Mouse (Mus musculus): Measurements from ENCODE around the gene Prlh. TPM values are rescaled to one million over a fixed set of nuclear protein-coding genes. Genes with fewer than 3 reads are reported as not detected.

The Prlh gene
- polyA plus RNA-seq, 1 experiment, result not detected

DNA sequence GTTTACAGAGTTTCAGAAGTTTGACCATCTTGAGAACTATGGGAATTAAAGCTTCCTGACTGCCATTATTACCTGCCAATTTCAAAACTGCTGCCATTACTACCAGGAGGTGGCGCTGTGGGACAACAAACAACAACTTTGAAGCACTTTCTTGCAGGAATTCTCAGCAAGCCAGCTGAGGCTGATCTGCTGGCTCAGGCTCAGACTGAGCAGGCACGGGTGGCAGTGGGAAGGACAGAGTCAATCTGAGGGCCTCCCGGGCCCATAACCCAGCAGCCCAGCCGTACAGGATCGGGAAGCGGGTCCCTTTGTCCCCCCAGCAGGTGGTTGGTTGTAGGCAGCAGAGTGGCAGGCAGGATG, 24.4 kb upstream of the Prlh start:
- H3K27me3 ChIP-seq (ENCODE audit: control insufficient read depth, insufficient read depth, insufficient read length), result peaks cover 5% of the 10 kb centered on the region
- TF ChIP-seq POLR2A (IDR thresholded peaks at IDR 0.05; ENCODE audit: insufficient read length, low read depth) (no peak), MYOG (IDR thresholded peaks at IDR 0.05; ENCODE audit: control insufficient read depth in 1 of 3, insufficient read depth in 1 of 3, insufficient read length in 2 of 3, low read depth in 2 of 3) (no peak), SRF (IDR thresholded peaks at IDR 0.05; ENCODE audit: control insufficient read depth, insufficient read length, low read depth) (no peak), POLR2AphosphoS2 (IDR thresholded peaks at IDR 0.05; ENCODE audit: insufficient read length, low read depth) (no peak), USF1 (IDR thresholded peaks at IDR 0.05; ENCODE audit: low read depth) (no peak), TCF3 (IDR thresholded peaks at IDR 0.05; ENCODE audit: insufficient read length, low read depth) (no peak), E2F4 (IDR thresholded peaks at IDR 0.05; ENCODE audit: insufficient read depth) (no peak), REST (IDR thresholded peaks at IDR 0.05; ENCODE audit: insufficient read depth, insufficient read length) (no peak), MYOD1 (IDR thresholded peaks at IDR 0.05; ENCODE audit: control insufficient read depth in 1 of 3, insufficient read length in 2 of 3, low read depth in 2 of 3) (no peak), MAX (IDR thresholded peaks at IDR 0.05; ENCODE audit: low read depth) (no peak), TCF12 (IDR thresholded peaks at IDR 0.05; ENCODE audit: insufficient read depth, poor library complexity, severe bottlenecking) (no peak), CEBPB (IDR thresholded peaks at IDR 0.05; ENCODE audit: insufficient read depth, poor library complexity, severe bottlenecking) (no peak)

DNA sequence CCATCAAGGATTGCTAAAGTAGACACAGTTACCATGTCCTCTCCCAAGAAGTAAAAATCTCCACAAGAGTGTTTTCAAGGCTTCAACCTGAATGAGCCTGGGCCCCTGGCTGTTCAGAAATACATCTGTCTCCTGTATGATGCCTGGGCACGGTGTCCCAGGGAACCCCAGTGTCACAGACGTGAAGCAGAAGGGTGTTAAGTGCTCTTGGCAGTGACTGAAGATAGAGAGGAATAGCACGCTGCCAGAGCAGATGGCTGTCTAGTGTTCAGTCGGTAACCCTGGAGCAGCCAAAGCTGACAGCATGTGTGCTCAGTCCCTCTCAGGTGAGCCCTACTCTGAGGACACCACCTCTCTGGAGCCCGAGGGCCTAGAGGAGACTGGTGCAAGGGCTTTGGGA, 19.9 kb upstream of the Prlh start:
- Histone ChIP-seq H3ac (ENCODE audit: control insufficient read depth, insufficient read length) (no peak overlapping the region), H3K4me3 (no peak overlapping the region), H3K36me3 (ENCODE audit: control insufficient read depth, insufficient read depth) (no peaks in the 10 kb centered on the region), H3K27me3 (ENCODE audit: control insufficient read depth, insufficient read depth, insufficient read length) (peaks cover 5% of the 10 kb centered on the region), H3K79me2 (ENCODE audit: control insufficient read depth, insufficient read depth) (no peaks in the 10 kb centered on the region), H3K4me2 (ENCODE audit: low read depth) (no peak overlapping the region)
- no peak for TF ChIP-seq SRF (IDR thresholded peaks at IDR 0.05; ENCODE audit: control insufficient read depth, insufficient read length, low read depth)

More for the DNA sequence above, 24.4 kb upstream of the Prlh start:
- no peak overlapping the region for H3K4me3 ChIP-seq
- peak overlapping the region; percentile 60 for H3K4me2 ChIP-seq (ENCODE audit: low read depth)
- no peaks in the 10 kb centered on the region for H3K36me3 ChIP-seq (ENCODE audit: control insufficient read depth, insufficient read depth)
- H3K79me2 ChIP-seq (ENCODE audit: control insufficient read depth, insufficient read depth), result no peaks in the 10 kb centered on the region
- no peak overlapping the region for H3ac ChIP-seq (ENCODE audit: control insufficient read depth, insufficient read length)

DNA sequence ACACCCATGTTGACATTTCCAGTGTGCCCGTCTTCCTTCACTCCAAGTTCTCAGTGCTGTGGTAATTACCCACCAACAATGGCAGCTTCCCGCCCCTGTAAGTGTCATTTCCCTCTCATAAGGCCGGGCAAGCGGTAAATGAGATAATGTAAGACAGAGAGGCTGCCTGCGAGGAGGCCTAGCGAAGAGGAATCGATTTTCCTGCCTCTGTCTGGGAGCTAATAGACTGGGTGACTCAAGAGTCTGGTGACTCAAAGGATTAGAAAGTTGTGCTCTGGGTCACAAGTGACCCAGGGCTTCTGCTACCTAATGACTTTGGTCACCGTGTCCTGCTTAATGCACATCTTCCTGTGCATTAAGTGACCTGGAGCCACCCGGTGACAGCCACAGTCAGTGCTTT, 15.9 kb upstream of the Prlh start:
- Histone ChIP-seq H3K36me3 (ENCODE audit: control insufficient read depth, insufficient read depth) (no peaks in the 10 kb centered on the region), H3K27me3 (ENCODE audit: control insufficient read depth, insufficient read depth, insufficient read length) (peaks cover 5% of the 10 kb centered on the region), H3ac (ENCODE audit: control insufficient read depth, insufficient read length) (no peak overlapping the region), H3K4me3 (no peak overlapping the region), H3K4me2 (ENCODE audit: low read depth) (no peak overlapping the region), H3K79me2 (ENCODE audit: control insufficient read depth, insufficient read depth) (no peaks in the 10 kb centered on the region)
- TF ChIP-seq MAX (IDR thresholded peaks at IDR 0.05; ENCODE audit: low read depth) (no peak), MYOD1 (IDR thresholded peaks at IDR 0.05; ENCODE audit: control insufficient read depth in 1 of 3, insufficient read length in 2 of 3, low read depth in 2 of 3) (no peak), USF1 (IDR thresholded peaks at IDR 0.05; ENCODE audit: low read depth) (no peak), POLR2A (IDR thresholded peaks at IDR 0.05; ENCODE audit: insufficient read length, low read depth) (no peak), REST (IDR thresholded peaks at IDR 0.05; ENCODE audit: insufficient read depth, insufficient read length) (no peak), MYOG (IDR thresholded peaks at IDR 0.05; ENCODE audit: control insufficient read depth in 1 of 3, insufficient read depth in 1 of 3, insufficient read length in 2 of 3, low read depth in 2 of 3) (no peak), POLR2AphosphoS2 (IDR thresholded peaks at IDR 0.05; ENCODE audit: insufficient read length, low read depth) (no peak), CEBPB (IDR thresholded peaks at IDR 0.05; ENCODE audit: insufficient read depth, poor library complexity, severe bottlenecking) (no peak), TCF3 (IDR thresholded peaks at IDR 0.05; ENCODE audit: insufficient read length, low read depth) (no peak)

DNA sequence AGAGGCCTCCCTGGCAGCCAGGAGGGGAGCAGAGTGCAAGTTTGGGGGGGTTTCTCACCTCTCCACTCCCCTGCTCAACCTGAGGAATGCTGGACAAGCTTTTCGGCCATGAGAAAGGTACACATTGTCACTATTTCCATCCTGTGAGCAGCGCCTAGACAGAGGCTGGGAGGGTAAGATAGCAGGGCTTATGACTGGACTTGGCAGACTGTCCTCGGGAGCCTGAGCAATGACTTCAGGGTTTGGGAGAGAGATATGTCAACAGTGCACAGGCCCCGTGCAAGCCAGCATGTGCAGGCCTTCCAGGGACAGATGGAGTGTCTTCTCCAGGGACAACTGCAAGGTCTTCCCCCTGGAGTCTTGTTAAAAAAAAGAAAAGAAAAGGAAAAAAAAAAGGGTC, 12.9 kb upstream of the Prlh start:
- Histone ChIP-seq H3ac (ENCODE audit: control insufficient read depth, insufficient read length) (no peak overlapping the region), H3K79me2 (ENCODE audit: control insufficient read depth, insufficient read depth) (no peaks in the 10 kb centered on the region), H3K27me3 (ENCODE audit: control insufficient read depth, insufficient read depth, insufficient read length) (no peaks in the 10 kb centered on the region), H3K36me3 (ENCODE audit: control insufficient read depth, insufficient read depth) (no peaks in the 10 kb centered on the region), H3K4me3 (no peak overlapping the region), H3K4me2 (ENCODE audit: low read depth) (no peak overlapping the region)
- TF ChIP-seq MYOG (IDR thresholded peaks at IDR 0.05; ENCODE audit: control insufficient read depth in 1 of 3, insufficient read depth in 1 of 3, insufficient read length in 2 of 3, low read depth in 2 of 3) (no peak), MAX (IDR thresholded peaks at IDR 0.05; ENCODE audit: low read depth) (no peak), USF1 (IDR thresholded peaks at IDR 0.05; ENCODE audit: low read depth) (no peak), MYOD1 (IDR thresholded peaks at IDR 0.05; ENCODE audit: control insufficient read depth in 1 of 3, insufficient read length in 2 of 3, low read depth in 2 of 3) (no peak), TCF12 (IDR thresholded peaks at IDR 0.05; ENCODE audit: insufficient read depth, poor library complexity, severe bottlenecking) (no peak)

DNA sequence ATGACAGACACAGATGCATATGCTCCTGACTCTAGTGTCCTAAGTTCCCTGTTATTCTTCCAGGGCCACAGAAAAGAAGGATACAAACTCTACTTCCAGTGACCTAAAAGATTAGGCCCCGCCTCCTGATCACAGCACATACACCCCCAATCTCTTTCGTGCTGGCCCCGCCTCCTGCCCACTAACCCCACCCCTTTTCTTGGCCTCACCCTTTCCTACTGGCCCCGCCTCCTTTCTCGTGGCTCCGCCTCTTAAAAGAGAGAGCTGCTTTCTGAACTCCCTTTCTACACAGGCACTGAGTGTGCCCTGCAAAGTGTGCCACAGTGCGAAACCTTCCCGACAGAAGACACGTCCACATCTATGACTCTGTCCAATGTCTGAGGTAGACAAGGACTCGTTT, 7.7 kb upstream of the Prlh start:
- H3K4me3 ChIP-seq, result no peak overlapping the region
- H3ac ChIP-seq (ENCODE audit: control insufficient read depth, insufficient read length), result no peak overlapping the region
- H3K79me2 ChIP-seq (ENCODE audit: control insufficient read depth, insufficient read depth), result no peaks in the 10 kb centered on the region
- no peaks in the 10 kb centered on the region for H3K36me3 ChIP-seq (ENCODE audit: control insufficient read depth, insufficient read depth)
- H3K27me3 ChIP-seq (ENCODE audit: control insufficient read depth, insufficient read depth, insufficient read length), result no peaks in the 10 kb centered on the region
- TF ChIP-seq POLR2AphosphoS2 (IDR thresholded peaks at IDR 0.05; ENCODE audit: insufficient read length, low read depth) (no peak), E2F4 (IDR thresholded peaks at IDR 0.05; ENCODE audit: insufficient read depth) (no peak), CEBPB (IDR thresholded peaks at IDR 0.05; ENCODE audit: insufficient read depth, poor library complexity, severe bottlenecking) (no peak)
- no peak overlapping the region for H3K4me2 ChIP-seq (ENCODE audit: low read depth)

DNA sequence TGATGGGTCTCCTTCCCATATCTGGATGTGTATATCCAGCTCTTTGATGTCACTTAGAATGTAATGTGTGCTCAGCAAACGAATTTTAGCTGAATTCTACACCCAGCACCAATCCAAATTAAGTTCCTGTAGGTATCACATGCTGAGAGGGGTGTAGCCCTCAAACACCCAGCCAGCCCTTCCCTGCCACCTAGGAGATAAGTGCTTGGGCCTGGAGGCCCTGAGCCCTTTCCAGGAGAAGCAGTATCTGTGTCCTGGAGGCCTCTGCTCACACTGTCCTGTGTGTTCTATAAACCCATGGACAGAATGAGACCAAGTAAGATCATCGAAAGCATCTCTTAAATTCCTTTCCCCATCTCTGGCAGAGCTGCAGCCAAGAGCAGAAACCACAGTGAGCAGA, 5.7 kb upstream of the Prlh start:
- Histone ChIP-seq H3K4me3 (no peak overlapping the region), H3K79me2 (ENCODE audit: control insufficient read depth, insufficient read depth) (no peaks in the 10 kb centered on the region), H3K36me3 (ENCODE audit: control insufficient read depth, insufficient read depth) (no peaks in the 10 kb centered on the region), H3K4me2 (ENCODE audit: low read depth) (no peak overlapping the region), H3K27me3 (ENCODE audit: control insufficient read depth, insufficient read depth, insufficient read length) (peaks cover 5% of the 10 kb centered on the region), H3ac (ENCODE audit: control insufficient read depth, insufficient read length) (no peak overlapping the region)
- TF ChIP-seq MAX (IDR thresholded peaks at IDR 0.05; ENCODE audit: low read depth), result no peak
- no peak for TF ChIP-seq USF1 (IDR thresholded peaks at IDR 0.05; ENCODE audit: low read depth)
- TF ChIP-seq MYOD1 (IDR thresholded peaks at IDR 0.05; ENCODE audit: control insufficient read depth in 1 of 3, insufficient read length in 2 of 3, low read depth in 2 of 3), result no peak
- TF ChIP-seq POLR2A (IDR thresholded peaks at IDR 0.05; ENCODE audit: insufficient read length, low read depth), result no peak
- TF ChIP-seq CEBPB (IDR thresholded peaks at IDR 0.05; ENCODE audit: insufficient read depth, poor library complexity, severe bottlenecking), result no peak
